Mouse (Mus musculus): ENCODE data around the gene Kl. TPM values are rescaled to one million over a fixed set of nuclear protein-coding genes. Genes with fewer than 3 reads are reported as not detected.
A peak's percentile ranks its signal among the peaks of the same experiment; 100 is the strongest.

The Kl gene
- polyA plus RNA-seq (2015; fragmentation: Nextera tagmentation; extraction: Ambion mirVana): 28.6 and 37.2 TPM in 2 replicates

GRCm38 (mm10) chr5:150952328-150952668 lies at the start of gene Kl:
Kl (plus strand) TSS chr5:150952607.
- Histone ChIP-seq H3K9ac (replicated peaks; ENCODE audit: low read length) (peak within 1 kb of the TSS; percentile 63), H3K27ac (ENCODE audit: low read length) (no peak within 1 kb of the TSS), H3K9me3 (ENCODE audit: low read length) (no peaks in the 10 kb centered on the region), H3K4me3 (ENCODE audit: low read length) (peak within 1 kb of the TSS; percentile 56), H3K27me3 (ENCODE audit: insufficient read depth, low read length) (peaks cover 25% of the 10 kb centered on the region), H3K4me1 (ENCODE audit: insufficient read depth, low read length) (0 out of 2 replicates have a peak, but pooled peaks cover 5% of the 10 kb centered on the region), H3K4me2 (replicated peaks; ENCODE audit: low read depth, low read length) (peak within 1 kb of the TSS; percentile 78), H3K36me3 (ENCODE audit: insufficient read depth, low read length) (no peaks in the 10 kb centered on the region)
- 4% methylated on average over 21 of the region's 22 CpGs for WGBS
- peak; percentile 89 for ATAC-seq (ENCODE audit: low FRiP score, low TSS enrichment)

- Histone ChIP-seq H3K4me1 (ENCODE audit: insufficient read depth, low read length) (no peaks in the 10 kb centered on the region), H3K27me3 (ENCODE audit: insufficient read depth, low read length) (no peaks in the 10 kb centered on the region), H3K9me3 (ENCODE audit: low read length) (peaks cover 6% of the 10 kb centered on the region; the same call in 1 of the 2 replicates), H3K36me3 (ENCODE audit: insufficient read depth, low read length) (no peaks in the 10 kb centered on the region), H3K27ac (ENCODE audit: low read length) (no peak overlapping the region), H3K9ac (replicated peaks; ENCODE audit: low read length) (no peak overlapping the region), H3K4me2 (replicated peaks; ENCODE audit: low read depth, low read length) (no peak overlapping the region), H3K4me3 (ENCODE audit: low read length) (no peak overlapping the region)
- WGBS: 53% methylated on average over 9 of the region's 9 CpGs
- no peak for ATAC-seq (ENCODE audit: low FRiP score, low TSS enrichment)
Measured at GRCm38 (mm10) chr5:150906053-150907040, 46.1 kb upstream of the Kl start.

DNA sequence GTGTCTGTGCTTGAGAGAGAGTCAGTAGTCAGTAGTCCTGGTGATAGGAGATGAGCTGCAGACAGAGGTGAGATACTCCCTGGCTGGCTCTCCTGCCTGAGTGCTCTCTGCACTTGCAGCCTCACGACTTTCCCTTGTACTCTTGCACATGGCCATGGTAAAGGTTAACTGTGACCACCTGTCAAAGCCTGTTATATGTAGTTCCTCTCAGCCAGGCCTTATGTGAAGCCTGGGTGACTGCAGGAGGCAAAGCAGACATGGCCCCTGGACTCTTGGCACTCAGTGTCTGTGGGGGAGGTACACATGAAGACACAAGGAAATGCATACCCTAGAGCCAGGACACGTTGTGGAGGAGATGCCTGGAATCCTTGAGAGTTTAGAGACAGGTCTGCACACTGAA lies 40.3 kb upstream of the Kl start:
- 6% methylated on average over 2 of the region's 2 CpGs for WGBS
- ATAC-seq (ENCODE audit: low FRiP score, low TSS enrichment): peak; percentile 91
- H3K36me3 ChIP-seq (ENCODE audit: insufficient read depth, low read length): no peaks in the 10 kb centered on the region

GRCm38 (mm10) chr5:150912656-150913055 lies 39.8 kb upstream of the Kl start:
- Histone ChIP-seq H3K27me3 (ENCODE audit: insufficient read depth, low read length) (no peaks in the 10 kb centered on the region), H3K9me3 (ENCODE audit: low read length) (peaks cover 6% of the 10 kb centered on the region; the same call in 1 of the 2 replicates), H3K9ac (replicated peaks; ENCODE audit: low read length) (no peak overlapping the region), H3K4me3 (ENCODE audit: low read length) (no peak overlapping the region), H3K4me1 (ENCODE audit: insufficient read depth, low read length) (peaks cover 46% of the 10 kb centered on the region), H3K27ac (ENCODE audit: low read length) (peak overlapping the region; percentile 95), H3K36me3 (ENCODE audit: insufficient read depth, low read length) (no peaks in the 10 kb centered on the region), H3K4me2 (replicated peaks; ENCODE audit: low read depth, low read length) (0 out of 2 replicates have a peak overlapping the region, but pooled peaks have one; percentile 7)
- peak; percentile 70 for ATAC-seq (ENCODE audit: low FRiP score, low TSS enrichment)
- 4% methylated on average over 5 of the region's 5 CpGs for WGBS

More for the DNA sequence above, 40.3 kb upstream of the Kl start:
- 0 out of 2 replicates have a peak overlapping the region, but pooled peaks have one; percentile 4 for H3K4me2 ChIP-seq (replicated peaks; ENCODE audit: low read depth, low read length)
- H3K27ac ChIP-seq (ENCODE audit: low read length): peak overlapping the region; percentile 95
- H3K9ac ChIP-seq (replicated peaks; ENCODE audit: low read length): 0 out of 2 replicates have a peak overlapping the region, but pooled peaks have one; percentile 8
- peaks cover 46% of the 10 kb centered on the region for H3K4me1 ChIP-seq (ENCODE audit: insufficient read depth, low read length)
- H3K9me3 ChIP-seq (ENCODE audit: low read length): peaks cover 6% of the 10 kb centered on the region; the same call in 1 of the 2 replicates
- H3K27me3 ChIP-seq (ENCODE audit: insufficient read depth, low read length): no peaks in the 10 kb centered on the region
- H3K4me3 ChIP-seq (ENCODE audit: low read length): no peak overlapping the region

DNA sequence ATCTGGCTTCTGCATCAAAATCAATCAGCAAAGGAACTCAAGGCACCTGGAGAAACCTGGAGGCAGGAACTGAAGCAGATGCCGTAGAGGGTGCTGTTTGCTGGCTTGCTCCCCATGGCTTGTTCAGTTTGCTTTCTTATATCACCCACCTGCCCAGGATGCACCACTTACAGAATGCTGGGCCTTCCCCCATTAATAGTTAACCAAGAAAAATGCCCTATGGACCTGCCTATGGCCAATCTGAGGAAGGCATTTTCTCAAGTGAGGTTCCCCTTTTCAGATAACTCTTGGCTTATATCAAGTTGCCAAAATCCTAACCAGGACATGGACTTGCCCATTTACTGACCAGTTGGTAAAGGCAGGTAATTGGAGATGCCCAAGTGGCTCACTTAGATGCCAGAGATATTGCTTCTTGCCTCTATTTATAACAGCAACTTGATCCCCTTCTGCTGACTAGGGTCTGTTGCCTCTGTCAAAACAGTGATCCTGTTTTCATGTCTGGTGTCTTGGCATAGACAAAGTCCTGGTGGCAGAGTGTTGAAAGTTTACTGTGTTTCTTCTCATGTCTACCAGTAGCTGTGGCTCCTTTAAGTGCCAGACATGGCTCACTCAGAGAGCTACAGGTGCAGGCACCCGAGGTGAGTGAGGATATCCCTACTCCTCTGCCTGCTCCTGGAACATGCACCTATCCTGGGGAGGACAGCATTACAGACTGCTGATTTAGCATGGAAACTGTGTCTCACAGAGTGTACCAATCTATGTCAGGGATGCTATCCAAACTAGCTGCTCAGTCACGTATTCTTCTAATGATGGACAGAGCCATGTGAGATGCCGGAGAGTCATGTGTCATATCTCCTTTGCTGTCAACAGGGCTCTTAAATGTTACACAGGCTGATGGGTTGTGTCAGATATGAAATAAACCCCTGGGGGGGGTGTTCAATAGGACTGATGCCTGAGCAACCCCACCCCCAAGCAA lies 37.0 kb upstream of the Kl start:
- Histone ChIP-seq H3K27ac (ENCODE audit: low read length) (peak overlapping the region; percentile 72), H3K27me3 (ENCODE audit: insufficient read depth, low read length) (no peaks in the 10 kb centered on the region), H3K36me3 (ENCODE audit: insufficient read depth, low read length) (no peaks in the 10 kb centered on the region), H3K4me3 (ENCODE audit: low read length) (no peak overlapping the region), H3K4me2 (replicated peaks; ENCODE audit: low read depth, low read length) (no peak overlapping the region), H3K9ac (replicated peaks; ENCODE audit: low read length) (no peak overlapping the region), H3K4me1 (ENCODE audit: insufficient read depth, low read length) (peaks cover 46% of the 10 kb centered on the region), H3K9me3 (ENCODE audit: low read length) (no peaks in the 10 kb centered on the region)
- 59% methylated on average over 4 of the region's 4 CpGs for WGBS
- ATAC-seq (ENCODE audit: low FRiP score, low TSS enrichment): no peak

DNA sequence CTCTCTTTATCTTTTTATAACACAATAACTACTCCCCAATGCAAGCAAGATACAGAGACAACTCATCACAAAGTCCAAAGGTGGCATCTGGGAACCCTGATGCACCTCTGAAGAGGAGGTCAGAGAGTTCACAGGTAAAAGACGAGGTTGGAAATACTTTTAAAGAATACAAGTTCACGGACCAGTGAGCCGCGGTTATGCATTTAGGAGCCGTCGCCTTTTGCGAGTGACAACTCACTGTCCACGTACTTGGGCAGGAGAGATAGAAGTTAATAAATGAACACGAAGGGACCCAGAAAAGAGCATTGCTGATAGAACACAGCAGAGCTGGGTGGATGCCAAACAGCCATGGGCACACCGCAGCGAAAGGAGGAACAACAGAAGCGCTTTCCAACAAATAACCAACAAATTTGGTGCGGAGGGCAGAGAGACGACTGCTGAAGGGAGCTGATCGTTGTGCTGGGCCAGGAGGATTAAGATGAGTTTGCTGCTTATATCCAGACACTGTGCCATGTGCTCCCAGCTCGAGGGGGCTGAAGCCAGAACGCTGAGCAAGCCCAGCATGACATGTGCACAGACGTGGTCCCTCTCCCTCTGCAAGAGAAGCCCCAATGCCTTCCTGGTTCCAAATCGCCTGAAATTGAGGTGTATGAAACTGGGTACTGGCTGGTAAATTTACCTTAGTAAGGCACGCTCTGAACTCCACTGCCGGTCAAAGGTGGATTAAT lies 35.1 kb upstream of the Kl start:
- H3K4me1 ChIP-seq (ENCODE audit: insufficient read depth, low read length): peaks cover 37% of the 10 kb centered on the region
- 70% methylated on average over 21 of the region's 21 CpGs for WGBS
- H3K27ac ChIP-seq (ENCODE audit: low read length): no peak overlapping the region
- H3K27me3 ChIP-seq (ENCODE audit: insufficient read depth, low read length): no peaks in the 10 kb centered on the region
- H3K9ac ChIP-seq (replicated peaks; ENCODE audit: low read length): no peak overlapping the region
- no peak overlapping the region for H3K4me3 ChIP-seq (ENCODE audit: low read length)
- no peak overlapping the region for H3K4me2 ChIP-seq (replicated peaks; ENCODE audit: low read depth, low read length)
- H3K36me3 ChIP-seq (ENCODE audit: insufficient read depth, low read length): no peaks in the 10 kb centered on the region
- ATAC-seq (ENCODE audit: low FRiP score, low TSS enrichment): no peak
- no peaks in the 10 kb centered on the region for H3K9me3 ChIP-seq (ENCODE audit: low read length)

DNA sequence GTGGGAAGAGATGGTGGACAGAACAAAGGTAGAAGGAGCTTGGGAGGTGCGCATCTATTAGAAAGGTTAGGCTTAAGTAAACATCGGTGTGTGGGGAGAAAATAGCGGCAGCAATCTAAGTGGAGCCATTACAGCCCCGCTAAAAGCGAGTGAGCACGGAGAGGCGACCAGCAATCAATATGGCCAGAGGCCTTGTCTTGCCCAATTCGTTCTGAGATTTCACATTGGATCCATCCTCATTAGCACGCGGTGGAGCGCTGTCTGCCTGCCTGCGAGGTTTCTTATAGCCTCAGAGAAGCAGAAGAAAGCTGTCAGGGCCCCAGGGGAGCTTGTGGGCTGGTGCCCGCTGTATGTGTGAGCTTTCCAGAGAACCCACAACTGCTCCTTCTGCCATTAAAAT lies 33.8 kb upstream of the Kl start:
- Histone ChIP-seq H3K27ac (ENCODE audit: low read length) (no peak overlapping the region), H3K9ac (replicated peaks; ENCODE audit: low read length) (no peak overlapping the region), H3K27me3 (ENCODE audit: insufficient read depth, low read length) (no peaks in the 10 kb centered on the region), H3K4me3 (ENCODE audit: low read length) (no peak overlapping the region), H3K4me2 (replicated peaks; ENCODE audit: low read depth, low read length) (no peak overlapping the region), H3K4me1 (ENCODE audit: insufficient read depth, low read length) (peaks cover 26% of the 10 kb centered on the region), H3K36me3 (ENCODE audit: insufficient read depth, low read length) (no peaks in the 10 kb centered on the region), H3K9me3 (ENCODE audit: low read length) (no peaks in the 10 kb centered on the region)
- no peak for ATAC-seq (ENCODE audit: low FRiP score, low TSS enrichment)
- WGBS: 81% methylated on average over 13 of the region's 13 CpGs

GRCm38 (mm10) chr5:150919269-150919668 lies 33.1 kb upstream of the Kl start:
- no peaks in the 10 kb centered on the region for H3K36me3 ChIP-seq (ENCODE audit: insufficient read depth, low read length)
- no peaks in the 10 kb centered on the region for H3K27me3 ChIP-seq (ENCODE audit: insufficient read depth, low read length)
- ATAC-seq (ENCODE audit: low FRiP score, low TSS enrichment): no peak
- H3K9ac ChIP-seq (replicated peaks; ENCODE audit: low read length): no peak overlapping the region
- H3K27ac ChIP-seq (ENCODE audit: low read length): no peak overlapping the region
- no peak overlapping the region for H3K4me2 ChIP-seq (replicated peaks; ENCODE audit: low read depth, low read length)
- WGBS: 82% methylated on average over 4 of the region's 4 CpGs
- H3K9me3 ChIP-seq (ENCODE audit: low read length): no peaks in the 10 kb centered on the region
- no peak overlapping the region for H3K4me3 ChIP-seq (ENCODE audit: low read length)
- peaks cover 20% of the 10 kb centered on the region for H3K4me1 ChIP-seq (ENCODE audit: insufficient read depth, low read length)

- Histone ChIP-seq H3K27ac (ENCODE audit: low read length) (no peak overlapping the region), H3K27me3 (ENCODE audit: insufficient read depth, low read length) (no peaks in the 10 kb centered on the region), H3K9ac (replicated peaks; ENCODE audit: low read length) (no peak overlapping the region), H3K36me3 (ENCODE audit: insufficient read depth, low read length) (no peaks in the 10 kb centered on the region), H3K4me2 (replicated peaks; ENCODE audit: low read depth, low read length) (no peak overlapping the region), H3K4me3 (ENCODE audit: low read length) (no peak overlapping the region), H3K9me3 (ENCODE audit: low read length) (no peaks in the 10 kb centered on the region), H3K4me1 (ENCODE audit: insufficient read depth, low read length) (peaks cover 15% of the 10 kb centered on the region)
- 61% methylated on average over 2 of the region's 2 CpGs for WGBS
- no peak for ATAC-seq (ENCODE audit: low FRiP score, low TSS enrichment)
Measured at GRCm38 (mm10) chr5:150919961-150920360, 32.4 kb upstream of the Kl start.

All from kidney, embryonic 16.5 days (tissue).